Mouse (Mus musculus) forebrain, embryonic 10.5 days (tissue): ENCODE results near the gene Foxo6. TPM values are rescaled to one million over a fixed set of nuclear protein-coding genes. Genes with fewer than 3 reads are reported as not detected.

Source experiments
- DNase-seq: peaks from one replicate; pipeline ENCODE4 v3.0.0-alpha.2; 2017; ENCODE audit warnings: low spot score; ENCODE audit errors: extremely low spot score
- H3K27ac ChIP-seq: fragments of 300-500 bp; sonication (generic); 2 replicates; pipeline ENCODE4 v1.5.1; 2016; ENCODE audit warnings: mild to moderate bottlenecking
- H3K27me3 ChIP-seq: fragments of 300-500 bp; sonication (generic); 2 replicates; pipeline ENCODE4 v1.6.1; 2016; ENCODE audit warnings: mild to moderate bottlenecking; ENCODE audit not compliant: poor library complexity, severe bottlenecking
- H3K36me3 ChIP-seq: fragments of 300-500 bp; sonication (generic); replicated peaks from 2 replicates; pipeline ENCODE4 v1.6.1; 2016; ENCODE audit warnings: mild to moderate bottlenecking, moderate library complexity
- H3K4me1 ChIP-seq: fragments of 300-500 bp; sonication (generic); 2 replicates; pipeline ENCODE4 v1.6.1; 2016
- H3K4me3 ChIP-seq: fragments of 300-500 bp; sonication (generic); 2 replicates; pipeline ENCODE4 v1.5.1; 2016; ENCODE audit warnings: mild to moderate bottlenecking, moderate library complexity
- H3K9me3 ChIP-seq: fragments of 300-500 bp; sonication (generic); 2 replicates; pipeline ENCODE4 v1.6.1; 2016; ENCODE audit warnings: mild to moderate bottlenecking, moderate library complexity
- WGBS: fragments of 180-500 bp; shearing (Covaris S2); methylation state at CpG from one replicate; pipeline ENCODE4 v1.1.7; 2016; 5-methylcytosine and 5-hydroxymethylcytosine counted together
- polyA plus RNA-seq: library from polyadenylated mRNA; unstranded; fragments of >200 nt; fragmentation: Nextera tagmentation; extraction: Ambion mirVana; gene quantifications from 2 replicates; pipeline ENCODE4 v1.2.1, GENCODE M21; 2016

Gene Foxo6
- polyA plus RNA-seq, 1 experiment from 2014 or later: 0.06 TPM

GRCm38 (mm10) chr4:120280432-120280831, 6.7 kb downstream of the Foxo6 start:
- WGBS: 86% methylated on average over 12 of the region's 12 CpGs
- no peaks in the 10 kb centered on the region for H3K36me3 ChIP-seq
- no peak overlapping the region for H3K4me3 ChIP-seq
- H3K4me1 ChIP-seq: peaks cover 43% of the 10 kb centered on the region
- DNase-seq: no peak
- no peaks in the 10 kb centered on the region for H3K9me3 ChIP-seq
- no peak overlapping the region for H3K27ac ChIP-seq
- peaks cover 100% of the 10 kb centered on the region for H3K27me3 ChIP-seq

- no peaks in the 10 kb centered on the region for H3K9me3 ChIP-seq
- no peaks in the 10 kb centered on the region for H3K36me3 ChIP-seq
- peaks cover 100% of the 10 kb centered on the region for H3K27me3 ChIP-seq
- DNase-seq: no peak
- 0 out of 2 replicates have a peak overlapping the region, but pooled peaks have one; percentile 53 for H3K27ac ChIP-seq
- WGBS: 48% methylated on average over 4 of the region's 4 CpGs
- H3K4me1 ChIP-seq: peaks cover 28% of the 10 kb centered on the region
- H3K4me3 ChIP-seq: no peak overlapping the region
Measured at GRCm38 (mm10) chr4:120277255-120277928, 9.8 kb downstream of the Foxo6 start.

GRCm38 (mm10) chr4:120275487-120275886, 11.7 kb downstream of the Foxo6 start:
- peaks cover 100% of the 10 kb centered on the region for H3K27me3 ChIP-seq

GRCm38 (mm10) chr4:120273594-120273993, 13.6 kb downstream of the Foxo6 start:
- no peak overlapping the region for H3K4me3 ChIP-seq
- 73% methylated on average over 7 of the region's 7 CpGs for WGBS
- no peak for DNase-seq
- H3K36me3 ChIP-seq: no peaks in the 10 kb centered on the region
- H3K27ac ChIP-seq: no peak overlapping the region
- H3K9me3 ChIP-seq: no peaks in the 10 kb centered on the region
- peaks cover 45% of the 10 kb centered on the region for H3K4me1 ChIP-seq
- peaks cover 100% of the 10 kb centered on the region for H3K27me3 ChIP-seq

More at GRCm38 (mm10) chr4:120275487-120275886, 11.7 kb downstream of the Foxo6 start:
- no peak for DNase-seq
- H3K9me3 ChIP-seq: no peaks in the 10 kb centered on the region
- no peaks in the 10 kb centered on the region for H3K36me3 ChIP-seq
- peaks cover 33% of the 10 kb centered on the region for H3K4me1 ChIP-seq
- WGBS: 76% methylated on average over 9 of the region's 9 CpGs
- no peak overlapping the region for H3K27ac ChIP-seq
- no peak overlapping the region for H3K4me3 ChIP-seq

DNA sequence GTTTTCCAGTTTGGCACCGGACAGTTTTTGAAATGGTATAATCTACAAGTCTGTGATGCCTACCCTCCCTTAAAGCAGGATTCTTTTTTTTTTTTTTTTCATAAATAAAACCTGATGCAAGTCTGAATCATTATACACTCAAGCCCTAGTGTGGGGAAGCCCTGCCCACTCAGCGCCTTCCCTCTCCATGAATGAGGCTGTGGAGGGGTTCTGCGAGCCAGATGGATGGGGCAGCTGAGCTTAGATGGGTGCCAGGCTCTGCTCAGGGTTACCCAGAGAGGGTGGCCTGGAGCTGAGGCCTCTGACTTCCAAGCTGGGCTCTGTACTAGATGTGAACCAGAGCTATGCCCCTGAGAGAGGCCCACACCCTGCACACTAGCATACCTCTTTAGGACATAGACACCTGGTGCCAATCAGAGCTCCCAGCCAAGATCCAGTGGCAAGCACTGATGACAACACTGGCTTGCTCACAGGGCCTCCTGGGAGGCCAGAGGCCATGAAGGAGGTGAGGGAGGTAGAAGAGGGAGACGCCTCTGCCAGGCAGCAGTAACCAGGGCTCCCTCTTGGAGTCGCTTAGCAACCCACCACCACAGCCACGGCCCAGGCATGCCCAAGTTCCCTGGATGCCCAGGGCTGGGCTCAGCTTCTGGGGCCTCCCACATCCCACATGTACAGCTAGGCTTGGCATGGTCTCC, 15.1 kb downstream of the Foxo6 start:
- Histone ChIP-seq H3K27me3 (peaks cover 100% of the 10 kb centered on the region), H3K4me1 (peaks cover 51% of the 10 kb centered on the region), H3K27ac (no peak overlapping the region), H3K36me3 (no peaks in the 10 kb centered on the region), H3K9me3 (no peaks in the 10 kb centered on the region), H3K4me3 (no peak overlapping the region)
- DNase-seq: no peak
- 79% methylated on average over 6 of the region's 6 CpGs for WGBS

DNA sequence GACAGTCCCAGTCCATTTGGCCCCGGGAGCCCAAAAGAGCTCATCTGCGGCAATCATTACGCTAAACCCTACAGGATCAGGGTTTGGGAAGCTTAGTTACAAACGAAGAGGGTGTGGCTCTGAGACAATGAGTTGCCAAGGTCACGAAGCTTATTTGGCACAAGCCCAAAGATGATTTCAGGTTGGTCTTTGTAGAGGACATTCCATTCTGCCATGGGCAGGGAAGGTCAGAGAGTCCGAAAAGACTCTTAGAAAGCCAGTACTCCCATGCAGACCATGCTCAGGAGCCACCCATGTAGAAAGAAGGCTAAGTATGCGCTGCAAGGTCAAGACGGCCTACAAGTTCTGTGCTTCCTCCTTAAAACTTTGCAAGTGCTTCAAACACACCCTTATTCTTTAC, 15.9 kb downstream of the Foxo6 start:
- H3K9me3 ChIP-seq: no peaks in the 10 kb centered on the region
- no peak for DNase-seq

GRCm38 (mm10) chr4:120270937-120271199, 16.3 kb downstream of the Foxo6 start:
- Histone ChIP-seq H3K4me1 (peaks cover 52% of the 10 kb centered on the region), H3K36me3 (no peaks in the 10 kb centered on the region)
- DNase-seq: no peak

More for the DNA sequence above, 15.9 kb downstream of the Foxo6 start:
- Histone ChIP-seq H3K36me3 (no peaks in the 10 kb centered on the region), H3K27me3 (peaks cover 100% of the 10 kb centered on the region), H3K4me1 (peaks cover 52% of the 10 kb centered on the region), H3K27ac (no peak overlapping the region), H3K4me3 (no peak overlapping the region)
- 51% methylated on average over 8 of the region's 8 CpGs for WGBS

GRCm38 (mm10) chr4:120270148-120270936, 16.8 kb downstream of the Foxo6 start:
- Histone ChIP-seq H3K27ac (no peak overlapping the region), H3K9me3 (no peaks in the 10 kb centered on the region), H3K4me1 (peaks cover 52% of the 10 kb centered on the region), H3K4me3 (no peak overlapping the region), H3K27me3 (peaks cover 100% of the 10 kb centered on the region), H3K36me3 (no peaks in the 10 kb centered on the region)
- WGBS: 71% methylated on average over 4 of the region's 4 CpGs
- DNase-seq: no peak

More at GRCm38 (mm10) chr4:120270937-120271199, 16.3 kb downstream of the Foxo6 start:
- H3K9me3 ChIP-seq: no peaks in the 10 kb centered on the region
- no peak overlapping the region for H3K4me3 ChIP-seq
- WGBS: 19% methylated on average over 4 of the region's 4 CpGs
- peaks cover 100% of the 10 kb centered on the region for H3K27me3 ChIP-seq
- H3K27ac ChIP-seq: no peak overlapping the region

- no peaks in the 10 kb centered on the region for H3K36me3 ChIP-seq
- no peak for DNase-seq
- 15% methylated on average over 9 of the region's 9 CpGs for WGBS
- H3K4me1 ChIP-seq: peaks cover 52% of the 10 kb centered on the region
- no peak overlapping the region for H3K27ac ChIP-seq
- H3K27me3 ChIP-seq: peaks cover 100% of the 10 kb centered on the region
- no peak overlapping the region; the same call in 1 of the 2 replicates for H3K4me3 ChIP-seq
- H3K9me3 ChIP-seq: no peaks in the 10 kb centered on the region
Measured at GRCm38 (mm10) chr4:120269426-120269825, 17.7 kb downstream of the Foxo6 start.

GRCm38 (mm10) chr4:120268214-120269061, 18.7 kb downstream of the Foxo6 start:
- peak; percentile 36 for DNase-seq
- H3K36me3 ChIP-seq: no peaks in the 10 kb centered on the region
- peak overlapping the region; percentile 51 for H3K4me3 ChIP-seq
- H3K9me3 ChIP-seq: no peaks in the 10 kb centered on the region
- H3K27ac ChIP-seq: peak overlapping the region; percentile 51
- WGBS: under 1% methylated on average over 112 of the region's 112 CpGs
- H3K4me1 ChIP-seq: peaks cover 60% of the 10 kb centered on the region
- H3K27me3 ChIP-seq: peaks cover 100% of the 10 kb centered on the region

DNA sequence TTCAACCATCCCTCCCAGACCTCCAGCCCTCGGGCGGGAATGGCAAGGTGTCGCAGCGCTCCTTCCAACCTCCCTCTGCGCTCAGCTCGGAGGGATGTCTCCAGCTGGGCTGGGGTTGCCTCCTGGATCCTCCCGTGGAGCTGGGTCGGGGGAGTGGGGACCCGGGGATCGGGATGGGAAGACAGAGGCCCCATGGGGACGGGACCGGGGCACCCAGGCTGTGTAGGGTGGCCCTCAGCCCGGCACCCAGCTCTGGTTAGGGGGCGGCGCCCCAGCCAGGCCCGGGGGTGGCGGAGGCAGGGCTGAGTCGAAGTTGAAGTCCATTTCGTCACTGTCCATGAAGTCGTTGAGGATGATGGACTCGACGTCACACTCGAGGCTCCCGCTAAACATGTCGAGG, 19.5 kb downstream of the Foxo6 start:
- peak overlapping the region; percentile 51 for H3K4me3 ChIP-seq
- no peaks in the 10 kb centered on the region for H3K9me3 ChIP-seq
- no peak for DNase-seq
- peaks cover 100% of the 10 kb centered on the region for H3K27me3 ChIP-seq
- no peak overlapping the region for H3K27ac ChIP-seq
- no peaks in the 10 kb centered on the region for H3K36me3 ChIP-seq
- 3% methylated on average over 25 of the region's 25 CpGs for WGBS
- H3K4me1 ChIP-seq: peaks cover 68% of the 10 kb centered on the region

DNA sequence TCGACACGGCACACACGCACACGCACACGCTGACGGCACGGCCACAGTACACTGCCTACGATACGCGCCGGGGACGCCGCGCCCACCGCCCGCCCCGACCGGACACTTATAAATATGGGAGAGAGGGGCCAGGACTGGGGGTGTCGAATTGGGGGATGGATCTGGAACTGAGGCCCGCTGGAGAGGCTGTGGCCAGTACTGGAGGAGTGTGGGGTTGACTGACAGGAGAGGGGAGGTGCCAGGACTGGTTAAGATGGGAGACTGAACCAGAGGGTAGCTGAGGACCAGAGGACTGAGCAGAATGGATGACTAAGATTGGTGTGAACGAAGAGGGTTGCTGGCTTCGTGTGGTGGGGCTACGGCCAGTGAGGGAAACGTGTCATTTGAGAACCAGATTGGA, 20.0 kb downstream of the Foxo6 start:
- H3K27ac ChIP-seq: no peak overlapping the region
- no peaks in the 10 kb centered on the region for H3K9me3 ChIP-seq
- no peak for DNase-seq
- peaks cover 70% of the 10 kb centered on the region for H3K4me1 ChIP-seq
- H3K27me3 ChIP-seq: peaks cover 100% of the 10 kb centered on the region
- H3K36me3 ChIP-seq: no peaks in the 10 kb centered on the region
- H3K4me3 ChIP-seq: no peak overlapping the region
- WGBS: 19% methylated on average over 24 of the region's 24 CpGs
